Mouse (Mus musculus) spleen, adult 2 months (tissue): ENCODE measurements around the gene Rab14. TPM values are rescaled to one million over a fixed set of nuclear protein-coding genes. Genes with fewer than 3 reads are reported as not detected.

Experiments used
- DNase-seq, 2 experiments: peaks; one replicate each; pipeline versions ENCODE4 v3.0.0 to v3.0.0-alpha.2; 2012 to 2021; ENCODE audit warnings: low spot score in 2 of 2, low read depth in 1 of 2
- H3K27ac ChIP-seq: fragments of 200-500 bp; 2 replicates; pipeline ENCODE4 v1.5.1; 2012; ENCODE audit warnings: low read length, inconsistent platforms; ENCODE audit not compliant: insufficient read depth
- H3K27me3 ChIP-seq: fragments of 200-500 bp; 2 replicates; pipeline ENCODE4 v1.6.1; 2012; ENCODE audit warnings: mild to moderate bottlenecking, moderate library complexity, low read length, inconsistent platforms; ENCODE audit not compliant: control insufficient read depth, insufficient read depth
- H3K36me3 ChIP-seq: fragments of 200-500 bp; 2 replicates; pipeline ENCODE4 v1.6.1; 2012; ENCODE audit warnings: mild to moderate bottlenecking, low read length, inconsistent platforms; ENCODE audit not compliant: control insufficient read depth, insufficient read depth
- H3K4me1 ChIP-seq: fragments of 200-500 bp; 2 replicates; pipeline ENCODE4 v1.6.1; 2011; ENCODE audit warnings: inconsistent platforms; ENCODE audit not compliant: control insufficient read depth, insufficient read depth, insufficient read length
- H3K4me3 ChIP-seq: fragments of 200-500 bp; 2 replicates; pipeline ENCODE4 v1.5.1; 2011; ENCODE audit warnings: mild to moderate bottlenecking, inconsistent platforms; ENCODE audit not compliant: insufficient read depth, insufficient read length; ENCODE audit errors: extremely low read depth
- CTCF ChIP-seq: fragments of 200-500 bp; IDR thresholded peaks from 2 replicates; pipeline ENCODE4 v1.5.1; 2011; ENCODE audit warnings: mild to moderate bottlenecking, inconsistent platforms; ENCODE audit not compliant: insufficient read depth, insufficient read length, insufficient replicate concordance; ENCODE audit errors: extremely low read depth
- POLR2A ChIP-seq: fragments of 200-500 bp; IDR thresholded peaks from 2 replicates; pipeline ENCODE4 v1.6.1; 2011; ENCODE audit warnings: low read depth, low read length, inconsistent platforms
- WGBS: fragments of 180-500 bp; shearing (Covaris S2); methylation state at CpG from one replicate; pipeline ENCODE4 v1.1.7; 2018; 5-methylcytosine and 5-hydroxymethylcytosine counted together
- polyA plus RNA-seq: library from polyadenylated mRNA; depleted of rRNA; stranded (reverse); fragments of >200 nt; gene quantifications from 2 replicates; pipeline ENCODE4 v1.2.3, GENCODE M21; 2012

Rab14 gene
- polyA plus RNA-seq, 1 experiment = 244 TPM

- TF ChIP-seq POLR2A = no peak
- peak; percentile 94 for TF ChIP-seq CTCF
- DNase-seq = peak; percentile 32 to 71
- Histone ChIP-seq H3K36me3 (no peaks in the 10 kb centered on the region), H3K4me1 (no peaks in the 10 kb centered on the region), H3K27me3 (no peaks in the 10 kb centered on the region), H3K27ac (no peak overlapping the region), H3K4me3 (no peak overlapping the region)
- WGBS = 23% methylated on average over 12 of the region's 12 CpGs
These were observed 14.0 kb upstream of the Rab14 start for GRCm38 (mm10) chr2:35214881-35215358.

GRCm38 (mm10) chr2:35213345-35213910 lies 12.5 kb upstream of the Rab14 start:
- Histone ChIP-seq H3K27me3 (no peaks in the 10 kb centered on the region), H3K27ac (no peak overlapping the region), H3K4me3 (no peak overlapping the region), H3K4me1 (peaks cover 6% of the 10 kb centered on the region; the same call in 1 of the 2 replicates), H3K36me3 (no peaks in the 10 kb centered on the region)
- DNase-seq = no peak
- TF ChIP-seq CTCF (no peak), POLR2A (no peak)
- WGBS = 78% methylated on average over 12 of the region's 12 CpGs

GRCm38 (mm10) chr2:35211681-35212080 lies 10.8 kb upstream of the Rab14 start:
- no peak overlapping the region for H3K4me3 ChIP-seq
- WGBS = 89% methylated on average over 3 of the region's 3 CpGs
- no peaks in the 10 kb centered on the region for H3K36me3 ChIP-seq
- peaks cover 6% of the 10 kb centered on the region; the same call in 1 of the 2 replicates for H3K4me1 ChIP-seq
- no peak for TF ChIP-seq CTCF
- no peak overlapping the region for H3K27ac ChIP-seq
- no peak for DNase-seq
- H3K27me3 ChIP-seq = no peaks in the 10 kb centered on the region

GRCm38 (mm10) chr2:35208931-35209665 lies 8.2 kb upstream of the Rab14 start:
- no peaks in the 10 kb centered on the region for H3K36me3 ChIP-seq
- no peaks in the 10 kb centered on the region for H3K27me3 ChIP-seq
- H3K4me1 ChIP-seq = peaks cover 6% of the 10 kb centered on the region; the same call in 1 of the 2 replicates
- H3K4me3 ChIP-seq = no peak overlapping the region
- peak overlapping the region; percentile 68 for H3K27ac ChIP-seq
- TF ChIP-seq CTCF = no peak
- TF ChIP-seq POLR2A = no peak
- DNase-seq = peak; percentile 26 to 45
- WGBS = 29% methylated on average over 8 of the region's 8 CpGs

- Histone ChIP-seq H3K27me3 (no peaks in the 10 kb centered on the region), H3K36me3 (no peaks in the 10 kb centered on the region), H3K4me3 (no peak overlapping the region), H3K4me1 (peaks cover 6% of the 10 kb centered on the region; the same call in 1 of the 2 replicates), H3K27ac (no peak overlapping the region)
- 87% methylated on average over 3 of the region's 3 CpGs for WGBS
- TF ChIP-seq POLR2A (no peak), CTCF (no peak)
- no peak for DNase-seq
These were observed 7.1 kb upstream of the Rab14 start for GRCm38 (mm10) chr2:35208054-35208453.

GRCm38 (mm10) chr2:35206761-35207160 lies 5.8 kb upstream of the Rab14 start:
- WGBS = 79% methylated on average over 3 of the region's 3 CpGs
- Histone ChIP-seq H3K4me1 (peaks cover 6% of the 10 kb centered on the region; the same call in 1 of the 2 replicates), H3K27me3 (no peaks in the 10 kb centered on the region), H3K27ac (no peak overlapping the region), H3K4me3 (no peak overlapping the region), H3K36me3 (no peaks in the 10 kb centered on the region)
- no peak for TF ChIP-seq POLR2A
- TF ChIP-seq CTCF = no peak
- no peak for DNase-seq

- H3K27me3 ChIP-seq = no peaks in the 10 kb centered on the region
- peaks cover 6% of the 10 kb centered on the region; the same call in 1 of the 2 replicates for H3K4me1 ChIP-seq
- TF ChIP-seq CTCF = no peak
- no peak for TF ChIP-seq POLR2A
- H3K36me3 ChIP-seq = no peaks in the 10 kb centered on the region
- H3K4me3 ChIP-seq = no peak overlapping the region
- no peak overlapping the region for H3K27ac ChIP-seq
- DNase-seq = no peak
These were observed 2.8 kb upstream of the Rab14 start for GRCm38 (mm10) chr2:35203729-35204128.
